Mouse (Mus musculus) testis, adult 2 months (tissue): ENCODE results near the gene Hsd11b1. TPM values are rescaled to one million over a fixed set of nuclear protein-coding genes. Genes with fewer than 3 reads are reported as not detected.

Experiments
- H3K27ac ChIP-seq: fragments of 200-500 bp; 2 replicates; pipeline ENCODE4 v1.5.1; 2012; ENCODE audit warnings: low read depth, low read length; ENCODE audit not compliant: control insufficient read depth, insufficient read depth
- H3K27me3 ChIP-seq: fragments of 200-500 bp; 2 replicates; pipeline ENCODE4 v1.6.1; 2012; ENCODE audit warnings: mild to moderate bottlenecking, low read length, moderate library complexity; ENCODE audit not compliant: control insufficient read depth, insufficient read depth
- H3K36me3 ChIP-seq: fragments of 200-500 bp; 2 replicates; pipeline ENCODE4 v1.6.1; 2012; ENCODE audit warnings: mild to moderate bottlenecking, low read length; ENCODE audit not compliant: control insufficient read depth, insufficient read depth
- H3K4me1 ChIP-seq: fragments of 200-500 bp; 2 replicates; pipeline ENCODE4 v1.6.1; 2012; ENCODE audit warnings: low read length; ENCODE audit not compliant: control insufficient read depth, insufficient read depth
- H3K4me3 ChIP-seq: fragments of 200-500 bp; 2 replicates; pipeline ENCODE4 v1.5.1; 2012; ENCODE audit warnings: low read depth, mild to moderate bottlenecking, low read length, moderate library complexity, mixed read lengths; ENCODE audit not compliant: control insufficient read depth
- CTCF ChIP-seq: fragments of 200-500 bp; IDR thresholded peaks from 2 replicates; pipeline ENCODE4 v1.5.1; 2012; ENCODE audit warnings: low read depth, mild to moderate bottlenecking, inconsistent platforms, low read length, moderate library complexity; ENCODE audit not compliant: control insufficient read depth, insufficient read depth, insufficient replicate concordance
- POLR2A ChIP-seq: fragments of 200-500 bp; IDR thresholded peaks from 2 replicates; pipeline ENCODE4 v1.6.1; 2012; ENCODE audit warnings: low read depth, mild to moderate bottlenecking, inconsistent platforms, low read length, moderate library complexity; ENCODE audit not compliant: control insufficient read depth
- polyA plus RNA-seq: library from polyadenylated mRNA; depleted of rRNA; stranded (reverse); fragments of >200 nt; gene quantifications from 2 replicates; pipeline ENCODE4 v1.2.3, GENCODE M21; 2012

The Hsd11b1 gene
- polyA plus RNA-seq, 1 experiment: 0.67 TPM

DNA sequence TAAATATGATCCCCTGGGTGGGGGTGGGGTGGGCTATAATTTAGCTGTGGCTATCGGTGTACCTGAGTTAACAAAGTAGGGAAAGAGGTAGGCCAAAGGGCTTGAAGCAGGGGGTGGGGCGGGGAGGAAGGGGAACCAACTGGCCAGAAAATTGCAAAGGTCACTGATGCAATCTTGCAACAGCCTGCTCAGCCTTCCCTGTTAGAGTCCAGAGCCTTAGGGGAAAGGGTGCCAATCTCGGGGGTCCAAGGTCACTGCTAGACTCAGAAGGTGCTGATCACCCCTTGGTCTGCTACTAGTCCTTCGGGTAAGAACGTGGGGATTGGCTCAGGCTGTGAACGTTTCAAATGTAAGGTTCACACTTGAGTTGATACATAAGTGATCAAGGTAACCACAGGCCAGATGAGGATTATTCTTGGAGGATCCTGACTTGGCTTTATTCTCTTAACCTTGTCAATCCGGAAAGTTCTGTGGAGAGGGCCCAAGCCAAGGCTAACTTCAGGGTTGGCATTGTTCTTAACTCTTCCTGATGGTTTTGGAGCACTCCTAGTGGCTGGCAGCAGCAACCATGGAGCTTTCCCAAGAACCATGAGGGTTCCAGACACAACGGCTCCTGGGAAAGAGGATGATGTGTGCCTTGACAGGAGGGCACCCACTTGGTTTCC lies 10.7 kb upstream of the Hsd11b1 start:
- H3K4me3 ChIP-seq: no peak overlapping the region
- no peaks in the 10 kb centered on the region for H3K36me3 ChIP-seq
- TF ChIP-seq CTCF (no peak), POLR2A (no peak)
- no peaks in the 10 kb centered on the region for H3K27me3 ChIP-seq
- H3K4me1 ChIP-seq: peaks cover 9% of the 10 kb centered on the region
- no peak overlapping the region for H3K27ac ChIP-seq

DNA sequence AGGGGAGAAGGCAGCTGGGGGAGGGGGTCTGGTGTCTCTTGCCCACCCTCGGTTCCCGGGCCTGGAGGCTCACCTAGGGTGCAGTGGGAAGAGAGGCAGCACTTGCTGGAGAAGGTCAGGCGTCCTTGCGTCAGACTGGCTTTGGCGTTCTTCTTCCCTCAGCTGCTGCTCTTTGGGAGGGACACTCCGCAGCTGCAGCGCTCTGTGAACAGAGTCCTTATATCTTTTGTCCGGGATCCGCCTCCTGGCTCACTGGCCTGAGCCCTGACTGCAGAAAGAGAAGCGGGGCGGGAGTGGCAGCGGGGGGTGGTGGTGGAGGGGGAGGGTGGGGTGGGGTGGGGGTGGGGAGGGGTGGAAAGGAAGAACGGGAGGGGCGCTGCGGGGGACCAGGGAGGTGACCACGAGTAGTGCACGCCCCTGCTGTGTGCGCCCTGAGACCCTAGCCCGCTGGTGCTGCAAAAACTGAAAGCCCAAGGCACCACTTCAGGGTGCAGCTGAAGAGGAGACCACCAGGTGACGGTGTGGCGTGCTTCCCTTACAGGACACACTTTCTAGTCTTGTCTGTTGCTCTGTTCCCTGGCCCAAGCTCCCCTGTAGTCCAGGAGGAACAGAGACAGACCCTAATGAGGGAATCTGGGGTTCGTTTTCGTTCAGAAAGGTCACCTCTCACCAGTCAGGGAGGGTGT lies 9.2 kb upstream of the Hsd11b1 start, which contains the start of gene G0s2:
TSS of gene G0s2 (minus strand) at position 302 of the 686 bp plus-strand sequence.
- H3K27ac ChIP-seq: peak within 1 kb of the TSS; percentile 87
- H3K4me3 ChIP-seq: peak within 1 kb of the TSS; percentile 76
- peak; percentile 69 for TF ChIP-seq POLR2A
- TF ChIP-seq CTCF: peak; percentile 33; the same call in 1 of the 2 replicates
- H3K4me1 ChIP-seq: peaks cover 9% of the 10 kb centered on the region
- H3K36me3 ChIP-seq: no peaks in the 10 kb centered on the region
- no peaks in the 10 kb centered on the region for H3K27me3 ChIP-seq

DNA sequence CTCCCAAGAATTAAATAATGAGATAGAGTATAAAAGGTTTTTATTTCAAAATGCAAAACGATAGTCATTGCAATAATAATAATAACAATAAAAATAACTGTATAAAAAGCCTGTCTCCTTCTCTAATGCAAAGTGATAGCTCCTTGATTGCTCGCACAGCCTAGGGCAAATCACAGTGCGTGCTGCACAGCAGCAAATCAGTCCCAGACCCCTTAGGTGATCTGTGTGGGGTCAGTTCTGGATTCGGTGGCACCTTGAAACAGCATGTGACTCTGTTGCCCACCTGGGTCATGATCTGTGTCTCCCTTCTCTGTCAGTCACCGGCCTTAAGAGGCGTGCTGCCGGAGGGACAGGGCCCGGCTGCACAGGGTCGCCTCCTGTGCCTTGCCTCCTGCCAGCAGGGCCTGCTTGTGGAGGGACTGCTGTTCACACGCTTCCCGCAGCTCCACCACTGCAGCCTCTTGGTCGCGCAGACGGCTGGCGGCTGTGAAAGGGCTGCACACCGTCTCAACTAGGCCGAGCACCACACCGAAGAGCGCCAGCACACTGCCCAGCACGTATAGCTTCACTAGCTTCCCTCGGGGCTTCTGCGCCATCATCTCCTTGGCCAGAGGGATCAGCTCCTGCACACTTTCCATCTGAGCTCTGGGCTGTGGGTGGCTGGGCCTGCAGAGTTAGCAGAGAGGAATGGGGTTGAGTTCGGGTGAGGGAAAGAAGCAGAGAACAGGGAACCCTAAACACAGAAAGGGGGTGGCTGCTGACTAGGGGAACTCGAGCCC lies 8.5 kb upstream of the Hsd11b1 start:
- Histone ChIP-seq H3K27me3 (no peaks in the 10 kb centered on the region), H3K4me3 (peak overlapping the region; percentile 76), H3K4me1 (peaks cover 9% of the 10 kb centered on the region), H3K36me3 (no peaks in the 10 kb centered on the region), H3K27ac (peak overlapping the region; percentile 87)
- TF ChIP-seq CTCF: no peak
- no peak for TF ChIP-seq POLR2A

DNA sequence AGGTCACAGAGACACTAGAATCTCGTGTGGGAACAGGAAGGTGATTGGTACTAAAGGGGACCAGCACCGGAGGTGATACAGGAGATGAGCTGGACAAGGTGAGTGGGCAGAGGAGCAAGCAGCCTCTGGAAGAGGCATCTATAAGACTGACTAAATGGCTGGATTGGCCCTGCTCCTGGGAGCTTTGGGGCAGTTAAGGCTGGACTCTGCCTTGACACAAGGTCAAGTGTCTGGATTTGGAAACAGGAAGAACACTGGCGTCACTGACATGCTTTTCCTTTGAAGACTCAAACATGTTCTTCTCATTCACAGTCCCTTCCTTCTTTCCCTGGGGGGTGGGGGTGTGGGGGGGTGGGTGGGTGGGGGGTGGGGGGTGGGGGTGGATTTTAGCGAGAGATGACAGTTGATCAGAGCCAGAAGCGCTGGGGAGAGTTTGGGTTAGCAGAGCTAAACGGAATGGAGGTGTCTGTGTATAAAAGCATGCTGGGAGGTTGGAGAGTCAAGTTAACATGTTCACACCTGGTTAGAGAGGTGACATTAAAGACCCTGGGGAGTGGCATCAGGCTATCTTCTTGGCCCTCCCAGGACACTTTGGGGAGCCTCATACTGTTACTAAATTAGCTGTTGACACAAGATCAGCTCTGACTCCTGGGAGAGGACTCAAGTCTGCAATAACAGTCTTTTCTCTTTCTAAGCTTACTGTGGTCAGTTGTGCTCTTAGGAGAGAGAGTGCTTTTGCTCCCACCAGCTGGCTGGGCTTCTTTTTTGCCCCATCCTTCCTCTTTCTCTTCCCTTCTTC lies 7.3 kb upstream of the Hsd11b1 start:
- Histone ChIP-seq H3K36me3 (no peaks in the 10 kb centered on the region), H3K4me1 (peaks cover 9% of the 10 kb centered on the region), H3K27ac (no peak overlapping the region), H3K4me3 (no peak overlapping the region), H3K27me3 (no peaks in the 10 kb centered on the region)
- TF ChIP-seq POLR2A (no peak), CTCF (no peak)

DNA sequence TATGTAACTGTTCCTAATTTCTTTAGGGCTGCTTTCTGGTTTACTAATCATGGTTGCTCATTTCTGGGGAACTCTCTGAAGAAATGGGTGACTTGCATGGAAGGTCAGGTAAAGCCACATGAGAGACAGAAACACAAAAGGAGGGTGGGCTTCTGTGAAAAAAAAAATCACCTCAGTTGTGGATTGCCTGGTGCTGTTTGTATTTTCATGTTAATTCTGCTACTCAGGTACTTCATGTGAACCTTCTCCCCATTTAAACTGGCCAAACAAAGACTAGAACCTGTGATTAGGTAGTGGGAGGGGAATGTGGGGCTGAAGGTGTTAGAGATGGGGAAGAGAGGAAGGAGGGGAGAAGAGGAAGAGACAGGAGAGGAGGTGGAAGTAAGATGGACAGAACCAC lies 1.9 kb upstream of the Hsd11b1 start:
- H3K4me1 ChIP-seq: no peaks in the 10 kb centered on the region
- H3K27ac ChIP-seq: no peak overlapping the region

DNA sequence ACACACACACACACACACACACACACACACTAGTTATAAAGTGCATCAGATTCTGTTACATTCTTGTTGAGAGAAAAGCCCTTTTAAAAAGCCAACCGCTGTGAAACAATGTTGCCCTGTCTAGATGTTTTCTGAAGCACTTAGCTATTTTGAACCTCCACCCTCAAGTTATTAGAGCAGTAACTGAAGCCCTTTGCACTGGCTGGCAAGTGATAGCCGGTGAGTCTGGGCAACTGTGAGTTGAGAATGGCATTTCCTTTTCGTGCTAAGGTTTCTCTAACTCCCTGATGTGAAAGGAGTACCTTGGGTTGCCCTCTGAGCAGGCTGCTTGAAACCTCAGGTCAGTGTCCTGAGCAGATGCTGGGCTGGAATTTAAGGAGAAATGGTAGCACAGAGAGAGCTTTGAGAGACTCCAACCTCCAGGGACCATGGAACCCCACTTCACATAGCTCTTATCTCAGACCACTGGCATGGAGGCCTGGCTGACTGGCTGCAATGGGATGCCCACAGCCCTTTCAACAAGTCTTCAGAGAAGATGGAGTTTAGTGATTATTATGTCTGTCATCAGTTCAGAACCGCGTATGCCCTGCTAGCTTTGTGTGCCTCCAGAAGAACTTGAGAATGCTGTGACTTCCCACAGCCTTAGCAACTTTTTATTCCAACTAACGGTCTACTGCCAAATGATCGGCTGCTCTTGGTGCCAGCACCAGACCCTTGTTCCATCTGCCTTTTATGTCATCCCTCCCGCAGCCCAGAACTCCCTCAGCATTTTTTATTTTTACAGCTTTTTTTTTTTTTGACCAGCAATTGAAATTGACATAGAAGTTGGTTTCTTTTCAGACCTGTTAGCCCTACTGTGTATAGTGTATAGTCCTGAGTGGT lies 608 bp downstream of the Hsd11b1 start:
- Histone ChIP-seq H3K27me3 (no peaks in the 10 kb centered on the region), H3K36me3 (no peaks in the 10 kb centered on the region), H3K4me3 (no peak overlapping the region), H3K4me1 (no peaks in the 10 kb centered on the region), H3K27ac (no peak overlapping the region)
- no peak for TF ChIP-seq CTCF
- TF ChIP-seq POLR2A: no peak

More for the DNA sequence above, 1.9 kb upstream of the Hsd11b1 start:
- no peaks in the 10 kb centered on the region for H3K36me3 ChIP-seq
- no peak overlapping the region for H3K4me3 ChIP-seq
- H3K27me3 ChIP-seq: no peaks in the 10 kb centered on the region
- TF ChIP-seq POLR2A (no peak), CTCF (no peak)
